Mouse (Mus musculus) ES-CJ7 (cell line): Measurements from ENCODE around the gene Fgl2.
A peak's percentile ranks its signal among the peaks of the same experiment; 100 is the strongest.
"Not testable (repeated sequence)": the region's sequence is repeated elsewhere in the genome, so short reads cannot be mapped to it uniquely, and the experiment has no call there.

Experiments used
- DNase-seq: peaks from one replicate; pipeline ENCODE4 v3.0.0; 2011; ENCODE audit warnings: low read depth, low spot score

The Fgl2 gene

GRCm38 (mm10) chr5:21372493-21373179 lies at the start of gene Fgl2:
Gene Fgl2 (plus strand): TSS chr5:21372642.
- DNase-seq: peak; percentile 56

DNA sequence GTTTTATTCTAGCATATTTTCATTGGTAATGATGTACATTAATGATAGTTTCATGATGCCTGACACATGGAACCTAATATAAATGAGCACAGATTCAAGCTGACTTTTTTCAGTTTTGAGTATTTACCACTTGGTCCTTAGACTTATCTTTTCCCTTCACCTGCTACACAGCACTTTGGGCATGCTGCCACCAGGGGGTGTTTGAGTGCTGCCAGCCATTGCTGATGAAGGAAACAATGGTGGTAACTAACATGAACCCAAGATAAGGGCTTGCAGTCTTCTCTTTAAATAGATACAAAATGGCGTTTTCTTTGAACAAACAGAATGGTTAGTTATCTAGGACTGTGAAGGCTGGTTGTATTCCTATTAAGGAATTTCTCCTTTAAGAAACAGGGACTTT lies 45.9 kb upstream of the Fgl2 start:
- DNase-seq: peak; percentile 71

DNA sequence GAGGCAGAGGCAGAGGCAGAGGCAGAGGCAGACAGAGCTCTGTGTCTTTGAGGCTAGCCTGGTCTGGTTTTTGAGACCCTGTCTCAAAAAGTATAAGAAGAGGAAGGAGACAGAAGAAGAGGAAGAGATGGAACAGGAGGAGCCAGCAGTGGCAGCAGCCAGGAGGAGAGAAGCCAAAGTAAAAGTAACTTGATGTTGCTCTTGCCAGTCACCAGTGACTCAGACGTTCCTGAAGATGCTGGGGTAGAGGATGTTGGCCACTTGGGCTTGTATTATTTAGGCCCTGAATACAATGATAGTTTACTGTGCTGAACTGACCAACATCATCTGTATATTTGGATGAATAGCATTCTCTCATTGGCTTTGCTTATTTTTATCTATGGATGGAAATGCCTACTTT lies 43.9 kb upstream of the Fgl2 start:
- no peak for DNase-seq

GRCm38 (mm10) chr5:21329672-21330665 lies 42.5 kb upstream of the Fgl2 start:
- DNase-seq: no peak

DNA sequence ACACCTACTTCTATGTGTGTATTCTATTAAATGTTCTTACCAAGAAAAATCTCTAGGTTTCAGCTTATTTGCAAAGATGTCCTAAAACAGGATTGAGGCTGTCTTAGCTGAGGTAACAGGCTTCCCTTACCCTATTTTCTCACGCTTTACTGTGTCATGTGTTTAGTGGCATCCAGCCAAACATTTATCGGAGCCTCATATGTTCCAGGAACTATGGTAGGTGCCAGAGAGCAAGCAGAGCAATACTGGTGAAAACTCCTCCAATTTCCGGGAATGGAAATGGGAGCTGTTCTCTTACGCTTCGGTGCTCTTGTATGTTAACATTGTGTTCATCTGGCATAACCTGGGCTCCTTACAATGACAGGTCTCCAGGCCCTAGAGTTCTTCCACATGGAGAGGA lies 40.8 kb upstream of the Fgl2 start:
- no peak for DNase-seq

DNA sequence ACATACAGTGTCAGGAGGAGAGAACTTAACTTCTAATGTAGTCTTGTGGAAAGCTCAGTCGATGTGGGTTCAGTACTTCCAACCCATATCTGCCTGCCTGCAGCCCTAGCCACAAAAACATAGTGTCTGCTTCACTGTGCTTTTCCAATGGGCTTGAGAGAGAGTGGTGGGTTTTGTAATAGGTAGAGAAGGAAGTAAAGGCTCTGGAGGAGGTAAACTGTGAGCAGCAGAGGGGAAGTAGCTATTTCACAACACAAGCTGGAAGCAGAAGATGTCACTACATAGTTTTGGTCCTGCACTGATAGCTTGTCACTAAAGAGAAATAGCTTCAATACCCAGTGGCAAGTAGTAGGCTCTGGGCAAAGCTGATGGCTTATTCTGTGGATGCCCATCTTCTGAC lies 40.3 kb upstream of the Fgl2 start:
- DNase-seq: no peak

- not testable (repeated sequence) for DNase-seq
Observed at GRCm38 (mm10) chr5:21342265-21342664, 30.2 kb upstream of the Fgl2 start.

DNA sequence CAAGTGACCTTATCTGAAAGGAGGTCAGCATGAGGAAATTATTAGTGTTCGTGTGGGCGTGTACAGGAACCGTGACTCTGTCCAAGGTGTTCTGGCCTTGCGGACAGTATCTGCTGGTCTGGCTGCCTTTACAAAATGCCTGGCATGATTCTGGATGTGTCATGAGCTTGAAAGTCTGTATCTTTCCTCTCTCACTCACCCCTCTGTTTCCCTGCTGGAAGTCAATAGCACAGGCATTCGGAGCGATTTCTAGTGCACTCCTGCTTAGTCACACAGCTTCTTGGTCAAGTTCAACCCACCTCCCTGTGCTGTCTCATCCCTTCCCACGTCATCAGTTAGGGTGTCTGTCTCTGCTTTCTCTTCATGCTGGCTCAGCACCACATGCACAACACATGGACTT lies 24.1 kb upstream of the Fgl2 start:
- no peak for DNase-seq

- DNase-seq: no peak
Observed at GRCm38 (mm10) chr5:21351678-21352077, 20.8 kb upstream of the Fgl2 start.

DNA sequence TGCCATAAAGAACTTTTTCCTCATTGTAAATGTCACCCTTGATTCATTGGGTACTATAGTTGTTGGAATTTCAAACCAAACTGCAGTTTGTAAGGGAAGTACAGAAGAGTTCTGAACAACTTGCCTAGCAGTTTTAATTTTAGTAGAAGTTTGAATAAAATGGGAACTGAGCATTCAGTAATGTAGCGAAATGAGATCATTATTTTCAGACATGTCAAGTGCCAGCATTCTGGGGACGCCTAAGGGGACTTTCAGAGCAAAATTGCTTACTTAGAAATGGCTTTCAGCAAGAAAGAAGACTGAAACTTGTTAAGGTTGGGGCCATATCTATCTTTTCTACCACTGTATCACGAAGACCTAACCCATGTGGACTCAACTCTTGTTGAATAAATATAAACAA lies 13.8 kb upstream of the Fgl2 start:
- no peak for DNase-seq

- DNase-seq: no peak
Observed at GRCm38 (mm10) chr5:21363343-21363742, 9.1 kb upstream of the Fgl2 start.

DNA sequence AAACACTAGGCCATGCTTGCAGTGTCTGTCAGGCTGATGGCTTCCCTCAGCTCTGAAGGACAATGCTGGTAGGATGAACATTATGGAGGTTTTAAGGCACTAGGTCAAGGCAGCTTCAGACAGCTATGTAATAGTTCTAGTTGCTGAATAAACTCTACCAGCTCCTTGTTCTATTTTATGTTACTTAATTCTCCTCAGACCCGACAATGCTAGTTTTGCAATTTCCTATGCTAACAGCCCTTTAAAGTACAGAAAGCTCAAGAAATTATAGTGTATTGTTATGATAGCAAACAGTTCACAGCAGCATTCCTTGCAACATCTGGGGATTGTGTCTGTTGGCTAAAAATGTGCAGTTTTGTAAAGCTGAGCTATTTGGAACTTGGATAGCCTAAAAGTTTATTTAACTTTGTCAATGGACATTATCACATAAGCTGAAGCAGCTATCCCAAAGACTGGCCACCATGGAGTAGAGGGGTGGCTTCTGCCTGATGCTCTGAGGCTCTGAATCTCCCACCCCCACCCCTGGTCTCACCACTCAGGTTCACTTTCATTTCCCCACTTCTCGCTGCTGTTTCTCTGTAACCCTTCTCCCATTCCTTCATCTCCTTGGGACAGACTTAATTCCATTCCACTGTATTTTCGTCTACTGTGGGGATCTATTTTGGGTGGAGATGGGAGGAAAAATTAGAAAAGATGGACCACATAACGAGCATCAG lies 5.9 kb upstream of the Fgl2 start:
- DNase-seq: no peak

GRCm38 (mm10) chr5:21367514-21367913 lies 4.9 kb upstream of the Fgl2 start:
- DNase-seq: no peak

- no peak for DNase-seq
Observed at GRCm38 (mm10) chr5:21370218-21370947, 2.1 kb upstream of the Fgl2 start.

DNA sequence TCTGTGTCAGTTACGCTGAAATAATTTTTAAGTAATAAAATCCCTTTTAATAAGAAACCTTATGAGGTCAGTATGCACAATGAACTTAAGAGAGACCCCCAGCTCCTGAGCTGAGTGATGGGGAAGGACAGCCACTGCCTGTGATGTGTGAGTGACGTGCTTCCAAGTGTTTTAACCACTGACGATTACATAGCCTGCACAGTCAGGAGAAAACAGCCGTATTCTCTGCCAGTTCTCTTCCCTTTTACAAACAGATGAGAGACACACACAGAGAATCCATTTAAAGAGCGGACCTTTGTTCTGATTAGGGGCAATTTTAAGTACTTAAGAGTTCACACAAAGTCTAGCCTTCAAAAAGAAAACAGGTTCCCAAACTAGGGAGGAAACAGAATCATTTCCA lies 522 bp upstream of the Fgl2 start:
- DNase-seq: no peak

GRCm38 (mm10) chr5:21373180-21373518 lies 707 bp downstream of the Fgl2 start:
- DNase-seq: no peak

GRCm38 (mm10) chr5:21376935-21377334 lies 4.5 kb downstream of the Fgl2 start:
- no peak for DNase-seq

DNA sequence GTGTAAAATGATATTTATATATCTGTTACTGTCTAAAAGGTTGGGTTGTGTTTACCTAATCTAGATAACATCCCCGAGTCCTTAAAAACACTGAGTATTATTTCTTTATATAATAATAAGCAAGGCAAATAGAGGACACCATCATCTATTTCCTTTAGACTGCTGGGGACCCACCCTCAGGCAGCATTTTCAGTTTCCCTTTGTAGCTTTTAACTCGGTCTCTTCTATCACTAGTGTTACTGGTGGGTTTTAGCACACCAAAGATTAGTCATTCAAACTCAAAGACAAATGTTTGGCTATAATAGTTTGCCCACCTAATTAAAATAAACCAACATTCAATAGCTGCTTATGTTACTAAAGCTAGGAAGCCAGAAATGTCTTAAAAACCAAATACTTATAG lies 6.0 kb downstream of the Fgl2 start:
- no peak for DNase-seq

GRCm38 (mm10) chr5:21381986-21382385 lies 9.5 kb downstream of the Fgl2 start:
- DNase-seq: no peak

- no peak for DNase-seq
Observed at GRCm38 (mm10) chr5:21382678-21383077, 10.2 kb downstream of the Fgl2 start.

DNA sequence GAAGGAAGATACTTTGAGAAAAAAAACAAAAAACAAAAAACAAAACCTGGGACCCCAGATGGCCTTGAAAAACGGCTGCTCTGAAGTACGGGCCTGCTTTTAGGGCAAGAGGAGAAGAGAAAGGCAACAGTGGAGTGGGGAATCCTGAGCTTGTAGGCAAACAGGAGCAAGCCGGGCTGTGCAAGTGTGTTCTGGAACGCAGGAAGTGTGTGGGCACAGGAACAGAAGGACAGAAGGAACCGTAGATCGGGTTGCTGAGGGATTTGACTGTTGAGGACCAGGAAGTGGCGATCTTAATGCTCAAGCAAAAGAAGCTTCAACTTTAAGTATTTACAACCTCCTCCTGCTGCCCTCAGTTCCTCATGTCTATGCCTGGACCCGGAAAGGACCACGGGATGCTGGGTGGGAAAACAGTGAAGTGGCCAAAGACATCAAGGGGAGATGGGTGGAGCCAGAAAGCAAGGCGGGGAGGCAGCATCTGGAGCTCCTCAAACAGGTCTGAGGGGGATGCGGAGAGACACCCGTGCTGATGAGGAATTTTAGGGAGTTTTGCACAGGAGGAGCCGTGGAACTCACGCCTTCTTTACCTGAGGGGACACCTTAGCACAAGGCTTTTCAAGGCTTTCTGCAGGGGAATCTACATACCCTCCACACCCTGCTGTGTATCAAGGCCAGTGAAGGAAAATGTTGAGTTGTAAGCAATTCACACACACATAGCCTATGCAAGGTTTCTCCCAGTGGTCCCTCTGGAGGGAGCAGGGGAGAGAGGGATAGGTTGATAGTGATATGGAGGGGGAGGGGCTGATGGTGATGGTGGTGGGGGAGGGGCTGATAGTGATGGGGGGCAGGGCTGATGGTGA lies 11.2 kb downstream of the Fgl2 start:
- peak; percentile 63 for DNase-seq
